Mouse (Mus musculus) spleen, postnatal 10 days (tissue): Measurements from ENCODE around the gene Ppp2r1b.
"Not testable (repeated sequence)": the region's sequence is repeated elsewhere in the genome, so short reads cannot be mapped to it uniquely, and the experiment has no call there.

Source experiments
- DNase-seq, 2 experiments: peaks; one replicate each; pipeline ENCODE4 v3.0.0; 2021 to 2022; ENCODE audit warnings: low spot score in 2 of 2

Gene Ppp2r1b

GRCm38 (mm10) chr9:50845081-50845480 is at the start of gene Ppp2r1b:
Gene Ppp2r1b, plus strand, starts transcription at chr9:50845301.
- DNase-seq, result no peak

- DNase-seq, result no peak
Measured at GRCm38 (mm10) chr9:50796776-50797175, 48.3 kb upstream of the Ppp2r1b start.

GRCm38 (mm10) chr9:50797641-50798040 is 47.5 kb upstream of the Ppp2r1b start:
- DNase-seq, result no peak

GRCm38 (mm10) chr9:50798368-50798767 is 46.7 kb upstream of the Ppp2r1b start:
- DNase-seq, result no peak

GRCm38 (mm10) chr9:50800985-50801384 is 44.1 kb upstream of the Ppp2r1b start:
- peak in 1 of 2 experiments; percentile 79 for DNase-seq

GRCm38 (mm10) chr9:50803055-50803671 is 41.9 kb upstream of the Ppp2r1b start:
- peak; percentile 60 to 76 for DNase-seq

GRCm38 (mm10) chr9:50808471-50808870 is 36.6 kb upstream of the Ppp2r1b start:
- no peak for DNase-seq

- no peak for DNase-seq
Measured at GRCm38 (mm10) chr9:50809146-50809545, 36.0 kb upstream of the Ppp2r1b start.

GRCm38 (mm10) chr9:50811187-50811586 is 33.9 kb upstream of the Ppp2r1b start:
- peak in 1 of 2 experiments; percentile 50 for DNase-seq

- no peak for DNase-seq
Measured at GRCm38 (mm10) chr9:50811746-50812145, 33.4 kb upstream of the Ppp2r1b start.

GRCm38 (mm10) chr9:50813796-50814195 is 31.3 kb upstream of the Ppp2r1b start:
- DNase-seq, result no peak

GRCm38 (mm10) chr9:50815666-50816065 is 29.4 kb upstream of the Ppp2r1b start:
- no peak for DNase-seq

GRCm38 (mm10) chr9:50816512-50816911 is 28.6 kb upstream of the Ppp2r1b start:
- DNase-seq, result no peak

GRCm38 (mm10) chr9:50818050-50818449 is 27.1 kb upstream of the Ppp2r1b start:
- DNase-seq, result no peak

GRCm38 (mm10) chr9:50819716-50820115 is 25.4 kb upstream of the Ppp2r1b start:
- DNase-seq, result no peak

GRCm38 (mm10) chr9:50821651-50822050 is 23.4 kb upstream of the Ppp2r1b start:
- DNase-seq, result no peak

- DNase-seq, result no peak
Measured at GRCm38 (mm10) chr9:50822216-50822615, 22.9 kb upstream of the Ppp2r1b start.

- DNase-seq, result peak in 1 of 2 experiments; percentile 40
Measured at GRCm38 (mm10) chr9:50823779-50824453, 21.2 kb upstream of the Ppp2r1b start.

GRCm38 (mm10) chr9:50831514-50831913 is 13.6 kb upstream of the Ppp2r1b start:
- no peak for DNase-seq

- DNase-seq, result no peak
Measured at GRCm38 (mm10) chr9:50832162-50832561, 12.9 kb upstream of the Ppp2r1b start.

- not testable (repeated sequence) for DNase-seq
Measured at GRCm38 (mm10) chr9:50832582-50832981, 12.5 kb upstream of the Ppp2r1b start.

- no peak for DNase-seq
Measured at GRCm38 (mm10) chr9:50833786-50834185, 11.3 kb upstream of the Ppp2r1b start.

- DNase-seq, result no peak
Measured at GRCm38 (mm10) chr9:50835068-50835705, 9.9 kb upstream of the Ppp2r1b start.
